Mouse (Mus musculus) lung, adult 2 months (tissue): ENCODE measurements around the gene Gm8677. TPM values are rescaled to one million over a fixed set of nuclear protein-coding genes. Genes with fewer than 3 reads are reported as not detected.
"Not testable (repeated sequence)": the region's sequence is repeated elsewhere in the genome, so short reads cannot be mapped to it uniquely, and the experiment has no call there.

Source experiments
- DNase-seq: peaks from one replicate; pipeline ENCODE4 v3.0.0; 2022
- H3K4me1 ChIP-seq: fragments of 200-500 bp; 2 replicates; pipeline ENCODE4 v1.6.1; 2011; ENCODE audit warnings: low read length; ENCODE audit not compliant: control insufficient read depth, insufficient read depth
- H3K4me3 ChIP-seq: fragments of 200-500 bp; replicated peaks from 2 replicates; pipeline ENCODE3; 2011; ENCODE audit warnings: low read depth, mild to moderate bottlenecking, control low read depth, low read length; ENCODE audit errors: extremely low read depth
- WGBS: fragments of 180-500 bp; shearing (Covaris S2); methylation state at CpG from one replicate; pipeline ENCODE4 v1.1.7; 2018; 5-methylcytosine and 5-hydroxymethylcytosine counted together
- polyA plus RNA-seq: library from polyadenylated mRNA; depleted of rRNA; stranded (reverse); fragments of >200 nt; gene quantifications from 2 replicates; pipeline ENCODE4 v1.2.3, GENCODE M21; 2012; rRNA removed

Gene Gm8677
- not detected in 2 replicates for polyA plus RNA-seq

GRCm38 (mm10) chr7:22534787-22535186 lies at the start of gene Gm8677:
Gm8677 (minus strand) TSS chr7:22534887.
- H3K4me1 ChIP-seq, DNase-seq, H3K4me3 ChIP-seq: not testable (repeated sequence)
- WGBS: no CpG with 5 or more reads among the region's 1 CpGs

GRCm38 (mm10) chr7:22565243-22565642 lies 30.6 kb upstream of the Gm8677 start, which contains the start of gene Gm4201:
Gm4201 (minus strand) TSS chr7:22565343.
- H3K4me3 ChIP-seq, DNase-seq, H3K4me1 ChIP-seq: not testable (repeated sequence)
- WGBS: no CpG with 5 or more reads among the region's 3 CpGs

- WGBS: no CpG with 5 or more reads among the region's 3 CpGs
- not testable (repeated sequence) for H3K4me3 ChIP-seq, DNase-seq, H3K4me1 ChIP-seq
Observed at GRCm38 (mm10) chr7:22522667-22523066, 12.0 kb downstream of the Gm8677 start, which contains the start of gene Vmn1r152. Vmn1r152 (plus strand) TSS chr7:22522967.

GRCm38 (mm10) chr7:22499578-22499977 lies 35.1 kb downstream of the Gm8677 start, which contains the start of gene Vmn1r151:
Vmn1r151 (minus strand) TSS chr7:22499678.
- WGBS: 27% methylated on average over 2 of the region's 3 CpGs
- DNase-seq, H3K4me3 ChIP-seq, H3K4me1 ChIP-seq: not testable (repeated sequence)

Other genes starting within 250 kb of the Gm8677 start
- not detected in 2 replicates for gene Gm4187, start 205.2 kb downstream of the Gm8677 start, polyA plus RNA-seq
- gene Gm8660, start 163.8 kb downstream of the Gm8677 start, polyA plus RNA-seq: not detected in 2 replicates
- not detected in 2 replicates for gene Vmn1r148, start 121.3 kb downstream of the Gm8677 start, polyA plus RNA-seq
- gene Vmn1r149, start 96.7 kb downstream of the Gm8677 start, polyA plus RNA-seq: not detected in 2 replicates
- not detected in 2 replicates for gene Gm10665, start 70.8 kb downstream of the Gm8677 start, polyA plus RNA-seq
- not detected in 2 replicates for gene Vmn1r151, start 35.2 kb downstream of the Gm8677 start, polyA plus RNA-seq
- not detected in 2 replicates for gene Vmn1r152, start 11.9 kb downstream of the Gm8677 start, polyA plus RNA-seq
- not detected in 2 replicates for gene Gm4201, start 30.5 kb upstream of the Gm8677 start, polyA plus RNA-seq
- not detected in 2 replicates for gene Gm4565, start 53.2 kb upstream of the Gm8677 start, polyA plus RNA-seq
- not detected in 2 replicates for gene Vmn1r155, start 123.1 kb upstream of the Gm8677 start, polyA plus RNA-seq
- gene Gm8693, start 157.4 kb upstream of the Gm8677 start, polyA plus RNA-seq: not detected in 2 replicates
- not detected in 2 replicates for gene Gm4567, start 184.8 kb upstream of the Gm8677 start, polyA plus RNA-seq
- not detected in 2 replicates for gene Vmn1r157, start 226.8 kb upstream of the Gm8677 start, polyA plus RNA-seq